Mouse (Mus musculus) CH12.LX (cell line): ENCODE data around the gene A2ml1. TPM values are rescaled to one million over a fixed set of nuclear protein-coding genes. Genes with fewer than 3 reads are reported as not detected.

Experiments
- DNase-seq: peaks from one replicate; pipeline ENCODE4 v3.0.0-alpha.2; 2013; ENCODE audit errors: extremely low read depth
- H3K27ac ChIP-seq: 2 replicates; pipeline ENCODE4 v1.5.1; 2012; ENCODE audit warnings: low read depth, mild to moderate bottlenecking, control low read depth, moderate library complexity; ENCODE audit not compliant: insufficient read depth
- H3K27me3 ChIP-seq: replicated peaks from 2 replicates; pipeline ENCODE3; 2012; ENCODE audit warnings: inconsistent platforms
- H3K36me3 ChIP-seq, 2 experiments: replicated peaks in 1 of 2; 2 replicates each; pipeline versions ENCODE3 to v1.6.1; 2012; ENCODE audit warnings: inconsistent platforms in 1 of 2, low read length in 1 of 2, mild to moderate bottlenecking in 1 of 2, mixed read lengths in 1 of 2, moderate library complexity in 1 of 2; ENCODE audit not compliant: control insufficient read depth in 1 of 2, insufficient read depth in 1 of 2
- H3K4me1 ChIP-seq, 2 experiments: 2 replicates each; pipeline ENCODE4 v1.6.1; 2012; ENCODE audit warnings: inconsistent platforms in 1 of 2, moderate library complexity in 1 of 2; ENCODE audit not compliant: insufficient read depth in 2 of 2, control insufficient read depth in 1 of 2
- H3K4me2 ChIP-seq: 2 replicates; pipeline ENCODE4 v1.6.1; 2012; ENCODE audit warnings: low read depth, mild to moderate bottlenecking, control low read depth; ENCODE audit not compliant: poor library complexity, insufficient read depth, severe bottlenecking
- H3K4me3 ChIP-seq, 3 experiments: fragments of 150-350 bp in 1 of 3; sonication (generic) in 1 of 3; replicated peaks in 1 of 3; 2 replicates each; pipeline versions ENCODE3 to v1.5.1; 2011 to 2012; ENCODE audit warnings: low read depth in 2 of 3, low read length in 2 of 3, mild to moderate bottlenecking in 2 of 3, moderate library complexity in 2 of 3, control low read depth in 1 of 3, improper control_type of control experiment in 1 of 3, inconsistent platforms in 1 of 3, mixed read lengths in 1 of 3; ENCODE audit not compliant: poor library complexity in 1 of 3
- H3K79me2 ChIP-seq: replicated peaks from 2 replicates; pipeline ENCODE4 v1.6.1; 2012; ENCODE audit warnings: mild to moderate bottlenecking, moderate library complexity; ENCODE audit not compliant: control insufficient read depth, poor library complexity, insufficient read depth, severe bottlenecking; ENCODE audit errors: extremely low read depth
- H3K9ac ChIP-seq: 2 replicates; pipeline ENCODE4 v1.6.1; 2012; ENCODE audit warnings: low read depth, mild to moderate bottlenecking, control low read depth, moderate library complexity; ENCODE audit not compliant: insufficient read depth
- H3K9me3 ChIP-seq: replicated peaks from 2 replicates; pipeline ENCODE3; 2012; ENCODE audit warnings: low read length, inconsistent platforms, mixed read lengths
- CHD2 ChIP-seq: IDR thresholded peaks from 2 replicates; pipeline ENCODE4 v1.6.1; 2011; ENCODE audit warnings: low read length, improper control_type of control experiment
- ELF1 ChIP-seq: IDR thresholded peaks from 2 replicates; pipeline ENCODE4 v1.6.1; 2014; ENCODE audit warnings: low read depth, mild to moderate bottlenecking, inconsistent platforms, low read length, improper control_type of control experiment
- IRF4 ChIP-seq: IDR thresholded peaks from 2 replicates; pipeline ENCODE4 v1.6.1; 2014; ENCODE audit warnings: low read depth, mild to moderate bottlenecking, inconsistent platforms, low read length, improper control_type of control experiment
- JUN ChIP-seq: IDR thresholded peaks from 2 replicates; pipeline ENCODE4 v1.6.1; 2011; ENCODE audit warnings: low read depth, mild to moderate bottlenecking, low read length, improper control_type of control experiment, moderate library complexity; ENCODE audit not compliant: insufficient read depth
- JUND ChIP-seq: conservative IDR thresholded peaks from 2 replicates; pipeline ENCODE4 v1.6.1; 2011; ENCODE audit warnings: low read depth, low read length, improper control_type of control experiment
- MEF2A ChIP-seq: IDR thresholded peaks from 2 replicates; pipeline ENCODE4 v1.6.1; 2014; ENCODE audit warnings: low read depth, mild to moderate bottlenecking, inconsistent platforms, low read length, improper control_type of control experiment, borderline replicate concordance
- MXI1 ChIP-seq: IDR thresholded peaks from 2 replicates; pipeline ENCODE4 v1.6.1; 2011; ENCODE audit warnings: mild to moderate bottlenecking, low read depth, low read length, improper control_type of control experiment
- MYC ChIP-seq: IDR thresholded peaks from 2 replicates; pipeline ENCODE4 v1.6.1; 2011; ENCODE audit warnings: low read depth, mild to moderate bottlenecking, improper control_type of control experiment, low read length
- NRF1 ChIP-seq: IDR thresholded peaks from 2 replicates; pipeline ENCODE4 v1.6.1; 2014; ENCODE audit warnings: low read depth, mild to moderate bottlenecking, inconsistent platforms, low read length, improper control_type of control experiment, moderate library complexity
- POLR2AphosphoS2 ChIP-seq: IDR thresholded peaks from 2 replicates; pipeline ENCODE4 v1.6.1; 2011; ENCODE audit warnings: low read depth, low read length, improper control_type of control experiment
- SMC3 ChIP-seq: IDR thresholded peaks from 2 replicates; pipeline ENCODE4 v1.6.1; 2011; ENCODE audit warnings: low read depth, low read length, improper control_type of control experiment
- TCF12 ChIP-seq: IDR thresholded peaks from 2 replicates; pipeline ENCODE4 v1.6.1; 2014; ENCODE audit warnings: low read depth, mild to moderate bottlenecking, inconsistent platforms, low read length, improper control_type of control experiment
- UBTF ChIP-seq: IDR thresholded peaks from 2 replicates; pipeline ENCODE4 v1.6.1; 2012; ENCODE audit warnings: low read depth, mild to moderate bottlenecking, inconsistent platforms, low read length, improper control_type of control experiment, moderate library complexity
- USF1 ChIP-seq: IDR thresholded peaks from 2 replicates; pipeline ENCODE4 v1.6.1; 2014; ENCODE audit warnings: low read depth, mild to moderate bottlenecking, inconsistent platforms, low read length, improper control_type of control experiment
- ZKSCAN1 ChIP-seq: IDR thresholded peaks from 2 replicates; pipeline ENCODE4 v1.6.1; 2012; ENCODE audit warnings: low read depth, inconsistent platforms, low read length, improper control_type of control experiment, borderline replicate concordance
- ZMIZ1 ChIP-seq: IDR thresholded peaks from 2 replicates; pipeline ENCODE4 v1.6.1; 2012; ENCODE audit warnings: low read depth, mild to moderate bottlenecking, inconsistent platforms, low read length, improper control_type of control experiment
- dilution Hi-C: fragments of 300-500 bp; cut with MboI; formaldehyde crosslinking; loops from 2 replicates; pipeline ENCODE4 v1.14.3; 2020; ENCODE audit warnings: low sequenced_read_pairs; ENCODE audit not compliant: extremely low pct_unique_long_range_greater_than_20kb, extremely low pct_ligation_motif_present
- in situ Hi-C: fragments of 300-500 bp; cut with MboI; formaldehyde crosslinking; loops from 3 replicates; pipeline ENCODE4 v1.14.3; 2019; ENCODE audit warnings: low sequenced_read_pairs, low pct_ligation_motif_present, low pct_unique_long_range_greater_than_20kb, mixed read lengths
- polyA plus RNA-seq: library from polyadenylated mRNA; unstranded; fragments of >175 nt; gene quantifications from 2 replicates; pipeline ENCODE4 v1.2.1, GENCODE M21; 2012; ENCODE audit warnings: low read depth; ENCODE audit not compliant: insufficient read length
- total RNA-seq, 2 experiments: library from RNA; depleted of rRNA; stranded (reverse); fragments of 300-350 nt in 1 of 2; fragments of >200 nt in 1 of 2; gene quantifications; 2 replicates each; pipeline ENCODE4 v1.2.3; 2012 to 2014

A2ml1 gene
- total and polyA plus RNA-seq, 3 experiments, result not detected

DNA sequence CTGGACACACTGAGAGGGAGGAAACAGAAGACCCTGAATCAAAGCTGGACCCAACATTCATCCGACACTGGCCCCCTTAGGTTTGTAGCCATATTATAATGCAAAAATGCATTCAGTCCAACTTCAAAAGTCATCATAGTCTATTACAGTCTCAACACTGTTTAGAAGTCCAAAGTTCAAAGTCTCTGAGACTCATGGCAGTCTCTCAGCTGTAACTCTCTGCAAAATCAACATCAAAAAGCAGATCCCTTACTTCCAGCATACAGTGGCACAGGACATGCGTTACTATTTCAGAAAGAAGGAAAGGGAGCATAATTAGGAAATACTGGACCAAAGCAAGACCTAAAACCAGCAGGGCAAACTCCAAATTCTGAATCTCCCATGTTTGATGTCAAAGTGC, 46.2 kb downstream of the A2ml1 start:
- H3K9ac ChIP-seq, result no peak overlapping the region
- no peak overlapping the region for H3K27ac ChIP-seq
- H3K27me3 ChIP-seq, result no peaks in the 10 kb centered on the region
- no peaks in the 10 kb centered on the region for H3K9me3 ChIP-seq
- no peaks in the 10 kb centered on the region for H3K36me3 ChIP-seq
- dilution Hi-C loops, result no loop called here
- TF ChIP-seq ZMIZ1 (no peak), CHD2 (no peak), NRF1 (no peak), UBTF (no peak), SMC3 (no peak), MXI1 (no peak), POLR2AphosphoS2 (no peak), ZKSCAN1 (no peak), JUN (no peak), USF1 (no peak), ELF1 (no peak), IRF4 (no peak), MYC (no peak), TCF12 (no peak), MEF2A (no peak)
- TF ChIP-seq, all 38 proteins: peak for 0
- no peak for DNase-seq
- Histone ChIP-seq H3K4me2 (no peak overlapping the region), H3K4me1 (no peaks in the 10 kb centered on the region), H3K4me3 (no peak overlapping the region), H3K79me2 (no peaks in the 10 kb centered on the region)
- in situ Hi-C loops, result no loop called here

DNA sequence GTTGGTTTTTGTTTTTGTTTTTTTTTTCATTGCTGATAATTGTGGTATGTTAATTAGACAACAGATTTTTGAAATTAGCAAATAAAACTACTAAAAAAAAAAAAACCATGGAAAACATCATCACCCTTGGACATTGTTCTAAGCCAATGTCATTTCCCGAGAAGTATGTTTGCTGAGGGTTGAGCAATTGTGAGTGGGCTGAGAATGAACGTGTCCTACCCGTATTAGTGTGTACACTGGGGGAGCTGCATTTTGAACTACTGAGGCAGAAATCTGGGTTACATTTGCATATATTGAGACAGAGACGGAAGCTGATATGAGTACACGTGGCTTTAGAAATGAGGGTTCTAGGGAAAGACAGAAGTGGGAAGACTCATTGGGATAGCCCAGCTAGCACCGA, 48.1 kb downstream of the A2ml1 start:
- Histone ChIP-seq H3K4me1 (no peaks in the 10 kb centered on the region), H3K4me2 (no peak overlapping the region), H3K27ac (no peak overlapping the region), H3K9ac (no peak overlapping the region), H3K79me2 (no peaks in the 10 kb centered on the region), H3K36me3 (no peaks in the 10 kb centered on the region), H3K27me3 (no peaks in the 10 kb centered on the region), H3K4me3 (no peak overlapping the region), H3K9me3 (no peaks in the 10 kb centered on the region)
- dilution Hi-C loops (no loop called here), in situ Hi-C loops (no loop called here)
- no peak for DNase-seq
- no peak for TF ChIP-seq ZKSCAN1

GRCm38 (mm10) chr6:128532701-128533100, 48.7 kb downstream of the A2ml1 start:
- H3K4me2 ChIP-seq, result no peak overlapping the region
- no peaks in the 10 kb centered on the region for H3K9me3 ChIP-seq
- H3K27ac ChIP-seq, result no peak overlapping the region
- dilution Hi-C loops, result no loop called here
- in situ Hi-C loops, result no loop called here
- H3K4me1 ChIP-seq, result no peaks in the 10 kb centered on the region
- no peaks in the 10 kb centered on the region for H3K36me3 ChIP-seq
- H3K9ac ChIP-seq, result no peak overlapping the region
- no peak overlapping the region for H3K4me3 ChIP-seq
- no peaks in the 10 kb centered on the region for H3K79me2 ChIP-seq
- TF ChIP-seq JUND, result no peak
- TF ChIP-seq, all 38 proteins: peak for 0
- no peak for DNase-seq
- H3K27me3 ChIP-seq, result no peaks in the 10 kb centered on the region
